Mouse (Mus musculus) testis, adult 2 months (tissue): ENCODE data around the gene Lgals1.

ENCODE experiments used
- CTCF ChIP-seq: fragments of 200-500 bp; IDR thresholded peaks from 2 replicates; pipeline ENCODE4 v1.5.1; 2012; ENCODE audit warnings: low read depth, mild to moderate bottlenecking, inconsistent platforms, low read length, moderate library complexity; ENCODE audit not compliant: control insufficient read depth, insufficient read depth, insufficient replicate concordance
- POLR2A ChIP-seq: fragments of 200-500 bp; IDR thresholded peaks from 2 replicates; pipeline ENCODE4 v1.6.1; 2012; ENCODE audit warnings: low read depth, mild to moderate bottlenecking, inconsistent platforms, low read length, moderate library complexity; ENCODE audit not compliant: control insufficient read depth

- TF ChIP-seq POLR2A, result no peak
- TF ChIP-seq CTCF, result no peak
These were observed 22.4 kb downstream of the Lgals1 start for GRCm38 (mm10) chr15:78948883-78949282.
